Mouse (Mus musculus): ENCODE measurements around the gene Slc22a1.
A peak's percentile ranks its signal among the peaks of the same experiment; 100 is the strongest.
"Not testable (repeated sequence)": the region's sequence is repeated elsewhere in the genome, so short reads cannot be mapped to it uniquely, and the experiment has no call there.

The Slc22a1 gene

DNA sequence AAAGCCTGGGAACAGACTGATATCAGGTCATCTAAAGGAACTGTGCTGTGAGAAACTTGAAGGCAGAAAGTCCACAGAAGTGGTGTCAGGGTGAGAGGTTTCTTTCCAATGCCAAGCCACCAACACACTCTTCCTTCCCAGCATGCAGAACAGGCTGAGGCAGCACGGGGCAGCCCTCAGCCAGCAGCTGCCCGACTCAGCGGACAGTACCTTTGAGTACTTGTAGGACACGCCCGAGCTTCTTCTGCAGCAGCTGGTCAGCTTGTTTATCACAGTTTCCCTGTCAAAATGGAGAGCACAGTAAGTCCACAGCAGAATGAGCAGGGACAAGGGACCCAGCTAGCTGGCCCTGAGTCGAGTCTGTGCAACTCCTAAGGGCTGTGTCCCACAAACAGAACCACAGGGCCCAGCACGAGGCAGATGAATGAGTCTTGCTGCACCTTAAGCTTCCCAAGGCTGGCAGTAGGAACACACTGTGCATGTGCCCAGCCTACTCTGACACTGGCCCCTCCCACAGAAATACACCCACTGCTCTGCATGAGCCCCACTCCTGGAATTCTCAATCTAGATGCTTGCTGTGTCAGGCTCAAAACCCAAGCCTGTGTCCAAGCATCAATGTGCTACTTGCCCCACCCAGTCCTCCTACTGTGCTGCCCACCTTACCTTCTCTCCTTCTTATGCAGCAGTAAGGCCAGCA, 9.4 kb upstream of the Slc22a1 start:
- no peak for DNase-seq (ENCODE audit: low read depth, low spot score)

DNA sequence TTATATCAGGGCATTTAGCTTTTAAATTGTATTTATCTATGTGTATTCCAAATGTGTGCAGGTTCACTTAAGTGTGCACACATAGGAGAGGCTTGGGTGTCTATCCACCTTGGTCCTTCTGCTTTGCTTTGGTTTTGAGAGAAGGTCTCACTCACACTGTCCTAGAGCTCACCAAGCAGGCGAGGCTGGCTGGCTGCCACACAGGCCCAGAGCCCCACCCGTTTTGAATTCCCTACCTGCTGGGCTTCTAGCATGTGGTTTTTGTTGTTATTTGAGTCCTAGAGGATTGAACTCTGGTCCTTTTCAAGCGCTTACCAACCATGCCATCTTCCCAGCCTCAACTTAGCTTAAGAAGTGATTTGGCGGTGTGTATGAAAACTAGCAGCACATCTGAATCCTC, 8.8 kb upstream of the Slc22a1 start:
- no peak for DNase-seq (ENCODE audit: low read depth, low spot score)

DNA sequence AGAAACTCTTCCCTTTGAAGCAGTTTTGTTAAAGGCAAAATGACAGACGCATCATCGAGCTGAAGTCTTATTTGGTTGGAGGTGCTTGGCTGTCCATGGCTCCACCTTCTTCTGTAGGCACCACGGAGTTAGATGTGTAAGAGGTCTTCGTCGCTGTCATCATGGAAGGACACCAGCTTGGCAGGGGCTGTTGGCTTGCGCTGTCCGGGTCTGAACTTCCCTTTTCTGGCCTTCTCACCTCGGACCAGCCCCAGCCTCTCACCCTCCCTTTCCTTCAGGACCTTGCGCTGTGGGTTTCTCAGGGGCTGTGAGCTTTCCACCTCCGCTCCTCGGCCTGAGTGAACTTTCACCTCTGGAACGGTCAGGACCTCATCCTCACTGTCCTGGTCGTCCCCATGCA, 8.0 kb upstream of the Slc22a1 start:
- DNase-seq (ENCODE audit: low read depth, low spot score): no peak

DNA sequence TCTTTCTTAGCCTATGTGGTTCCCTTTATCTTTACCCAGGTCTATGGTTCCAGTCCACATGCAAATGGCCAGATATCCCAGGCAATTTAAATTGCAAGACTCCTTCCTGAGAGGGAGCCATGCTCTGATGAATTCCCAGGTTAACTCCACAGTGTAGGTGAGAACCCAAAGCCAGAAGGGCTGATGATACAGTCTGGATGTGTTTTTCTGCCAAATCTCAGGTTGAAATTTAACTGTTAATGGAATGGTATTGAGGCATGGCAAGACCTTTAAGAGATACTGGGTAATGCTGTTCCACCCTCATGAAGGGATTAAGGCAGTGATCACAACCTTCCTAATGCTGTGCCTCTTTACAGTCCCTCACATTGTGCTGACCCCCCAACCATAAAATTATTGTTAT, 2.6 kb upstream of the Slc22a1 start:
- DNase-seq (ENCODE audit: low read depth, low spot score): no peak

DNA sequence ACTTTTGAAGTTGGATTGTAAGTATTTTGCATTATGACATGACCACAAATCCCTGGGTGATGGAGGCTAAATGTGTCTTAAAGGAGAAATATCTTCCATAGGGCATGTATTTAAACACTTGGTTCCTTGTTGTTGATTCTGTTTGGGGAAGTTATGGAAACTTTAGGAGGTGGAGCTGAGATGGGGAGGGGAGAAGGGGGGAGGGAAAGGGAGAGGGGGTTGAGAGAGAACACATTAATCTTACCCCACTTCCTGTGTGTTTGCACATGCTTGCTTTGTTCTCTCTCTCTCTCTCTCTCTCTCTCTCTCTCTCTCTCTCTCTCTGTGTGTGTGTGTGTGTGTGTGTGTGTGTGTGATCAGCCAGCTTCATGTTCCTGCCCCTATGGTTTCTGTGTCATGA, 1.5 kb upstream of the Slc22a1 start:
- DNase-seq (ENCODE audit: low read depth, low spot score): no peak

DNA sequence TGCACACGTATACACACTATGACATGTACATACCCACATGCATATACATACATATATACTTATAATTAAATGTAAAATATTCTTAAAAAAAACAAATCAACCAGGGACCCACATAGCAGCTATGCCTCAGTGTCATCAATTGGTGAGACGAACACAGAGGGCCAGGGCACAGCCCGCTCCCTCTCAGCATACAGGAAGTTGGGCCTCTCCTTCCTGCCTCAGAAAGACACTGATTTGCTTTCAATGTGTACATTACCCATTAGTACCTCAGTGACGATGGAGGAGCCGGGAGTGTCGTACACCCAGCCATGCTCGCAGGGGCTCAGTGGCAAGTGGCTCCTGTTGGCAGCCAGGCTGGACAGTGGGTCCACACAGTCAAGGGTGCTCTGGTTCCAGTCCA, 649 bp downstream of the Slc22a1 start:
- not testable (repeated sequence) for DNase-seq (ENCODE audit: low read depth, low spot score)

DNA sequence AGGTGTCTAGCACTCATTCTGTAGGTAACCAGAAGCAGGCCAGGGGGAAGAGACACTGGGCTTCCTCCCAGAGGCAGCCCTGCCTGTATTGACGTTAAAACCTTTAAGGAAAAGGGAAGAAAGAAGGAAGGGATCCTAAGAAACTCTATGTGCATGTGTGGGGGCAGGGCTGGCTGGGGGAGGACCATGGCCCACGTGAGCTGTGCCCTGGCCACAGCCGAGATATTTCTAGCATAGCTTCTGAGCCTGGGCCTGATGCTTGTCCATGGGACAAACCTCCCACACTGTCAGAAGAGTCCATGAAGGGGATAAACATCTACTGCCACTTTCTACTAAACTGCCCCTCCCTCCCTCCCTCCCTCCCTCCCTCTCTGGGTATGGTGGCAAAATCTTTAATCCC, 1.8 kb downstream of the Slc22a1 start:
- DNase-seq (ENCODE audit: low read depth, low spot score): no peak

DNA sequence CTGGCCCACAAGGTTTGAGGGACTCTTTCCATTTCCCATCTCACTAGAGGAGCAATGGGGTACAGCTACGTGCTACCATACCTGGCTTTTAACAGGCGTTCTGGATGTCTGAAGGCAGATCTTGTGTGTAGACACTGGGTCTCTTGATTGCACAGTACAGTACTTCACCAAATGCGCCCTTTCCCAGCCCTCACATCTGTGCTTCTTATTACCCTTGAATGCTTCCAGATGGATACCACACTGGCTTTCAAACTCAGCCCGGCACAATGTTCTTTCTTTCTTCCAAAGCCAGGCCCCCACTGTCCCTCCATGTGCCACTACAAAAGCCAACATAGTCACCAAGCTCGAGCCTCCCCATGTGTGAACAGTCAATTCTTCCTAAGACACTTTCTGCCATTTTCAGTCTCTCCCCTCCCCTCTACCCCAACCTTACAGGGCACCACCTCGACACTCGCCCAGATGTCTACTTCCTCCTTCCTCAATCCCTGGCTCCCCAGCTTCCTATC, 3.3 kb downstream of the Slc22a1 start:
- DNase-seq (ENCODE audit: low read depth, low spot score): no peak

DNA sequence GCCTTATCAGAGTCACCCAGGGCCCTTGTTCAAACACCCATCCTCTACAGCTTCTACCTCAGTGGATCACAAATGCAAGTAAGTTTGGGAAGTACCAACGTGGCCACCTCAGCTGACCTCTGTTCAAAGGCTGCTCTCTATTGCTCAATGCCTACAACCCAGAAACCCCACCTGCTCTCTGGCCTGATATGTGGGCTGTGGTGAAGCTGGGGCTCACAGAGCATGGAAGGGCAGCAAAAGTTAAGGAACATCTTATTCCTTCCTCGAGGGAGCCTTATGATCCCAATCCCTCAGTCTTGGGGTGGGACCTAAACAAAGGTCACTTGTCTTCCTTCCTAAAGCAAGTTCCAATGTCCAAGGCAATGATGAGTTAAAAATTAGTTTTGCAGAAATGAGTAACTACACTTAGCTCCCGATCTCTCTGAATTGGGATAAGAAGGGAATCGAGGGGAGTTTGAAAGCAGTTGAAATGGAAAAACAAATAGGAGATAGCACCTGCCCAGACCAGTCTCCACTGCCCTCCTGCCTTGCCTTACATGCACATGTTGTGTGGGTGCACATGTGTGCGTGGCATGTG, 4.5 kb downstream of the Slc22a1 start:
- no peak for DNase-seq (ENCODE audit: low read depth, low spot score)

DNA sequence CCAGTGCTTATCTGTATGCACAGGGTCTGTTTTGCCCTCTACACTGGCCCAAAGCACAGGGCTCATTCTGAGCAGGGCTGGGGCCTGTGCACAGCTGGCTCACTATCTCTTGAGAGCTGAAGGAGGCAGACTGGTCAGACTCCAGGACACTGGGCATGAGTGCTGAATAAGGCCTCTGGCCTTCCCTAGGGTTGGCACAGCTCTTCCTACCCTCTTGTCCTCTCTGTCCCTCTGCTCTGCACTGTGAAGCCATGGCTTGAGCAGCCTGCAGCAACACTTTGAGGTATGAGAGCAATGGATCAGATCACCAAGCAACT, 6.3 kb downstream of the Slc22a1 start:
- no peak for DNase-seq (ENCODE audit: low read depth, low spot score)

DNA sequence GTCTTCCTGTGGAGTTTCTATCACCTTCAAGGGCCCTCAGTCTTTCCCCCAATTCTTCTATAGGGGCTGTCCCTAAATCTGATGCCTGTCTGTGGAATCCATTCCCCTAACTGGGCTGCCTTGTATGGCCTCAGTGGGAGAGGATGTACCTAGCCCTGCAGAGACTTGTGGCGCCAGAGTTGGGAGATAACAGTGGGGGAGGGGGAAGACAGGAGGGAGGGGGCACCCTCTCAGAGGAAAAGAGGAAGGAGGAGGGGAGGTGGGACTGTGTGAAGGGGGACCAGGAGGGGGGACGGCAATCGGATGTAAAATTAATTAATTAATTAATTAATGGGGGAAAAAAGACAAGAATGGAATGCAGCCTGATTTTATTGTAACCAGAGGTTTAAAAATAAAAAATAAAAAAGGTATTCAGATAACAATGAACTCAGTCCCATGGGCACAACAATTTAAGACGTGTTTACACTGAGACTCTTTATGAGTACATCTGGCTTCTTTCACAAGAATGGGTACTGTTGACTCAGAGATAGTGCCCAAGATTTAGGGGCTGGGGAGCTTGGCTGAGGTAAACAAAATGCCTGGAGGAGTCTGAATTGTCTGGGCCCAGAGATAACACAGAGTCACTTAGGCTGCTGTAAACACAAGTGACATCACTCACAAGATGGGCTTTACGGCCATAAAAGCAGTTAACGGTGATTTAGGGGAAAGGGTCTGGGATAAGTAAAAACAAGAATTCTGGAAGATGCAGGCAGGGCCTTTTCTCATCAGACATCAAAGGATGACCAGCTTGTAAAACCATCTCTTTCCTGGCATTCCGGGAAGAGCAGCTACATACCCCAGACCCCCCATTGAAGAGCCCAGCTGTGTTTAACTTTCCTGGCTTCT, 6.9 kb downstream of the Slc22a1 start:
- DNase-seq (ENCODE audit: low read depth, low spot score): no peak

DNA sequence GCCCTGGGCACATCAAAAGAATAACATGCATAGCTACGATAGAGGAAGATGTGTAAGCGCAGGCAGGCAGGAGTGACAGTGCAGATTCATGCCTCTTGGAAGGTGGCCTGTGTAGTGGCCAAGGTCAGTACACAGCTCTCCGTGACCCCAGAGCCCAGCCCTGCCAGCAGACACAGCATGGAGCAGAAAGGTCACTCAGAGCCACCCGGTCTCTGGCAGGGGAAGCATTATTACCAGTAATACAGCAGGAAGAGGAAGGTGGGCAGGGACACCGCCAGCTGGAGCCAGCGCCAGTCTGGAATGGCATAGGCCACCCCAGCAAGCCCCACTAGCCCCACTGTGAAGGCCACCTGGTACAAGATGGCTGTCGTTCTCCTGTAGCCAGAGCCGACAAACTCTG, 11.5 kb downstream of the Slc22a1 start:
- no peak for DNase-seq (ENCODE audit: low read depth, low spot score)

DNA sequence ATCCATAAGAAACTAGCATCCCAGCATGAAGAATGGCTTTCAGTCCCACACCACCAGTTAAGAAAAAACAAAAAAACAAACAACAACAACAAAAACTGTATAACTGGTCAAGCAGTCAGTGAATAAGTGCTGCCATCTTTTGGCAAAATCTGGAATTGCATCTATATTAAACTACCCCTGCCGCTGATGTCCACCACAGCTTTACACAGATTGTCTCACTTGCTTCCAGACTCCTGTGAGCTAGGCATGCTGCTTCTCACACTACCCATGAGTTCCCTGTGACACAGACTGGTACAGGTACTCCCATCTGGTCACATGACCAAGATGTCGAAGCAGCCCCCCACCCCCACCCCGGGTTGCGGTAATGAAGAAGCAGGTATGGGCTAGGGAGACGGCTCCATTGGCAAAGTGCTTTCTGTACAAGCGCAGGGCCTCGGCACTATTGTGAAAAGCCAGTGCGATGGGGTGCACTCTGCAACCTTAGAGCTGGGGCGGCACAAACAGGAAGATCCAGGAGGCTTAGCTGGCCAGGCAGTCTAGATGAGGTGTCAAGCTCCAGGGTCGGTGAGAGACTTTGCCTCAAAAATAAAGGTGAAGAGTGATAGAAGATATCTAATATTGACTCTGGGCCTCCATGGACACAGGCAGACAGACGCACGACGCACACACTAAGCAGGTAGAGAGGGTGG, 14.9 kb downstream of the Slc22a1 start:
- peak; percentile 19 for DNase-seq (ENCODE audit: low read depth, low spot score)

DNA sequence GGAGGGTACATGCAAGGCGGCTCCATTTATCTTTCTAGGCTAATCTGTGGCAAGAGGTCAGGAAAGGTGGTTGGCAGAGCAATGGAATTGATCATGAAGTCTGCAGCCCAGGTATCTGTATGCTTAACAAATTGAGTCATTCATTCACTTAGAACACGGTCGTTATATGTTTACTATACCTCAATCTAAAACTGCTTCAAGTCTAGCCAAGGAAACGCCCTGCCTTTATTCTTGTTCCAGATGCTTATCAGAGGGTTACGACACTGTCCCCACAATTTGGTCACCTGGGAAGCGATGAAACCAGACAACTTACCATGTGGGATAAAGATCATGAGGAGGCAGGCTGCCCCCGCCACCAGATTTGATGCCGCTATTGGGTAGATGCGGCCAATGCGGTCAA, 16.4 kb downstream of the Slc22a1 start:
- no peak for DNase-seq (ENCODE audit: low read depth, low spot score)

DNA sequence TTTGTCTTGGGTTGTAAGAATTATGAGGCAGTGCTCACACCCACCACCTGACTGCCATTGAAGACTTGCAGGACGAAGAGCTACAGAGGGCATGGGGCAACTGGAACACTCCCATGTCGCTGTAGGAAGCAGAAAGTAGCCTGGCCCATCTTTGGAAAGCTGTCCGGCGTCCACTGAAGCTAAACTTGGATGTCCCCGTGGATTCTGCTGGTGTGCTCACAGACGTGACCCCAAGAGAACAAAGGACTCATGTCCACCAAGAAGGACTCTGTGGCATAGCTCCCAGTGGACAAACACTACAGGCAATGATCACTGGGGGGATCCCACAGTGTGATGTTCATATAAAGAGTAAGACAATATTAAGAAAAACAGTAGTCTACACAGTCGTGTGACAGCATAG, 16.8 kb downstream of the Slc22a1 start:
- DNase-seq (ENCODE audit: low read depth, low spot score): no peak

DNA sequence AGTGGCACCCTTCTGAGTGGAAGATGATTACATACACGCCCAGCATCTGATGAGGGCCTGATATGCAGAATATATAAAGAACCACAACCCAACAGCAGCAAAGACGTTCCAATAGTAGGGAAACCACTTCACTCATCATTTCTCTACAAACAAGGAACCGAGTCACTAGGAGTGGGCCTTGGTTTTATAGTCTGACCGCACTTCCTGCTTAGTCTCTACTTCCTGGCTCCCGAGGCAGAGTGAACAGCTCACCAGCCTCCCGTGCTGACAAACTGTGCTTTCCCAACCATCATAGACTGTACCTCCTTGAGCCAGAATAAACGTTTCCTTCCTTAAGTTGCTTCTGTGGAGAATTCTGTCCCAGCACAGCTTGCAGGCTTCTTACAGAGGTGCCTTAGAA, 19.8 kb downstream of the Slc22a1 start:
- DNase-seq (ENCODE audit: low read depth, low spot score): no peak

DNA sequence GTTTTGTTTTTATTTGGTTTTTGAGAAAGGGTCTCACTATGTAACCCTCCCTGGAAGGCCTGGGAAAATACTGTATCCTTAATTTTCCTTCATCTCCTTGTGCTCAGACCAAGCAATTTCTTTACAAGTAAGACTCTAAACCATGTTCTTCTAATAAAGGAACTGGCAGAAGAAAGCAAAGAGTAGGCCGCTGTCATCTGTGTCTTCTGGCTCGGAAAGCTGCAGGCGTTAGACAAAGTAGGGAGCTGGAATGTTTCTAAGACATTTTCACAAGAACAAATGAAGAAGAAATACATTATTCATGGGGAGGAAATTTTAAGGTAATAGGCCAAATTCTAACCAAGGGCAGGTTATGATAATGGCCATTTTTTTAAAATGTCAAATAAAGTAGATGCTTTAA, 21.6 kb downstream of the Slc22a1 start:
- no peak for DNase-seq (ENCODE audit: low read depth, low spot score)

DNA sequence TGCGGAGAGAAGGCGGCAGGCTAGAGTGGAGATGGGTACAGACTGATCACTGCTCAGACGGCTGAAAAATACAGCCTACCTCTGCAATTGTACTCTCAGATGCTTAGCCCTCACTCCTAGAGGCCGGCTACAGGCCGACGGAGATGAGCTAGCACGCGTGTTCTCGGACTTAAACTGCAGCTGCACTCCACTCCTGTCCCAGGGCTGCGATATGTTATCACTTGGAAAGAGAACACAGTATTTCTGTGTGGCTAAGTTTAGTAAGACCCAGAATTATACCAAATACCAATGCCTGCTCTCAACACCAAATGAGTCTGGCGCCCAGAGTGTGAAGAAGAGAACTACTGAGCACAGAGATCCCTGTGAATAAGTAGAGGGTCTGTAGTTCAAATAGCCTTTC, 23.0 kb downstream of the Slc22a1 start:
- no peak for DNase-seq (ENCODE audit: low read depth, low spot score)

DNA sequence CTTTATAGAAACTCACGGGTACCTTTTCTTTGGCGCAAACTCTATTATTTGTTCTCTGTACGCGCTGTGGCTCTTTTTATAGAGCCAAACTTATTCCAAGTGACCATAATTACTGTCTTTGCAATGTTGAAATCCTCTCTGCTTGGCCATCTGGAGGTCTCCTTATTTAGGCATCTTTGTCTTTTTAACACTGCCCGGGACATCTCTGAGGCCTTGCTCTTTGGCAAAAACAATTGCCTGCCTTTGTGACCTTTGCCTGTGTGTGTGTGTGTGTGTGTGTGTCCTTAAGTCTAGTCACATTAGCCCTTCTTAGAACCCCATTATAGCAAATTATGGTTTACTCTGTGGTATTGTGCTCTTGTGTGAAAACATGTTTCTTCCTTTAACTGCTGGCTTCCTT, 30.2 kb downstream of the Slc22a1 start:
- no peak for DNase-seq (ENCODE audit: low read depth, low spot score)

DNA sequence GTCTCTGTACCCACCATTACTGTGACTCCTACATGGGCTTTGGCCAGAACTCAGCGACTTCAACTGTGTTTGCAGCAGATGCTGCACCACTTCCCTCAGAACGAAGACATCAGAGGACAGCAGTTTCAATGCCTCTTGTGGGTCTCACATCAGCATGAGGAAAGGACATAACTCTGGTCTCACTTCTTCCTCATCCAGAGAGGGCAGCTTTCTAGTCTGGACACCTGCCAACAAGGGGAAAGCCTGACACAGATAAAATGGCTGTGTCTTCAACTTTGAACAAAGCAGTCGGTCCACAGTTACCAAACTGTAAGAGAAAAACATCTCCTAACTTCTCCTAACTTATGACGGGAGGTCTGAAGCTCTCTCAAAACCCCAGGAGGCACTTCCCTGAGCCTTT, 34.5 kb downstream of the Slc22a1 start:
- no peak for DNase-seq (ENCODE audit: low read depth, low spot score)

DNA sequence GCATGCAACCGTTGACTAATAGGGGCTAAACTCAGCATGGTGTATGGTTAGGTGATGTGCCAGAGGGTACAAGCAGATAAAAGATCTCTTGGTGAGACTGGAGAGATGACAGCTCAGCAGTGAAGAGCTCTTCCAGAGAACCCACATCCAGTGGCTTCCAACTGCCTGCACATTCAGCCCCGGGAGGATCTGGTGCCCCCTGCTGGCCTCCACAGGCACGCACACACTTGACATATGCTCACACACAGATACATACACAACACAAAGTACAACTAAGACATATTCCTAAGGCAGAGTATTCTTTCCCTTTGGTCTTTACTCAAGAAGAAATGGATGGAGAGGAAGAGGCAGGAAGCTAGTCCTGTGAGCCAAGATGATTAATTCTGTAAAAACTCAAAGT, 36.0 kb downstream of the Slc22a1 start:
- DNase-seq (ENCODE audit: low read depth, low spot score): no peak

DNA sequence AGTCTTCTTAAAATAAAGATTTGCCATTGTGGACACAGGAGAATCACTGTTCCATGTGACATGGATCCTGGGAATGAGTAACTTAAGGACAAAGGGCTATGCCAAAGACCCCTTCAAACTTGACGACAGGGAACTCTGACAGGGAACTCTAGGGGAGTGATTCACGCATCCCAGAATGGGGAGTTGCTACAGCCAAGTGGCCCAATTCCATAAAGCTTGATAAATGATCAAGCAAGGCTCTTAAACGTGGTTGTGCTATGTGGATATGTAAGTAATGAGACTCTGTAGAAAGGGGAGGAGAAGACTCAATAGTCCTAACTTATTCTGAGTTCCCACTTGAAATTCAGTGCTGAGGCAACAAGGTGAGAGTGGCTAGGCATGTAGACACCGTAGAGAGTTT, 40.8 kb downstream of the Slc22a1 start:
- DNase-seq (ENCODE audit: low read depth, low spot score): no peak

Measured in c-Kit-negative CD71-positive TER-119-positive erythroid progenitor cells, embryonic 14.5 days (primary cell).